Mouse (Mus musculus): Measurements from ENCODE around the gene H2-M9.

H2-M9 gene

GRCm38 (mm10) chr17:36642566-36642965 is at the start of gene H2-M9:
Gene H2-M9 (minus strand): TSS chr17:36642666.
- no peak for DNase-seq

DNA sequence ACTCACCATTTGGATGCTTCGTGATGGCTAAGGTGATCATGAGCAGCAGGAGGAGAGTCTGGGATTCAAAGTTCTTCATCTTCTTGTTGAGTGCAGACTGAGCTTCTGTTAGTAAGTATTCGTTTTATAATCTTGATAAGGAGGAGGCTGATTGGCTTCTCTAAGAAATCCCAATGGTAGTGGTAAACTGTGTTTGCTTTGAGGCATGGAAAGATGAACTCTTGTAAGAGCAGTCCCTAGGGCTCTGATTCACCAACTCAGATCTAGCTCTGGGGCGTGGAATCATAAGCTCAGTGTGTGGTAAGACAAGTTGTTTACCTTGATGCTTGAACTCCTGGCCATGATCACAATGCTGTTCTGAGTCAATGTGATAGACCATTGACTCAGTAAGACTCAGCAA is 29.7 kb upstream of the H2-M9 start, which contains the start of gene H2-M1:
Gene H2-M1, minus strand, starts transcription at position 101 of the 400 bp plus-strand sequence.
- no peak for DNase-seq
